Mouse (Mus musculus): ENCODE results near the gene Adgra3.

- no peak for TF ChIP-seq HCFC1 (IDR thresholded peaks at IDR 0.05; ENCODE audit: borderline replicate concordance, insufficient read depth, low read length)
- no peak for TF ChIP-seq CHD2 (IDR thresholded peaks at IDR 0.05; ENCODE audit: low read depth, low read length)
- no peak for TF ChIP-seq MAFK (IDR thresholded peaks at IDR 0.05; ENCODE audit: insufficient read depth, low read depth, low read length)
These were observed 70.6 kb downstream of the Adgra3 start for GRCm38 (mm10) chr5:49988015-49988798.
